Mouse (Mus musculus) myocyte (in vitro differentiated cells): Measurements from ENCODE around the gene Ric8a. TPM values are rescaled to one million over a fixed set of nuclear protein-coding genes. Genes with fewer than 3 reads are reported as not detected.

Experiments used
- H3K27me3 ChIP-seq: one replicate; pipeline ENCODE4 v1.6.1; 2011; ENCODE audit not compliant: control insufficient read depth, insufficient read depth, insufficient read length
- H3K36me3 ChIP-seq: one replicate; pipeline ENCODE4 v1.6.1; 2011; ENCODE audit not compliant: control insufficient read depth, insufficient read depth
- H3K4me2 ChIP-seq: one replicate; pipeline ENCODE4 v1.6.1; 2011; ENCODE audit warnings: low read depth, control low read depth
- H3K4me3 ChIP-seq: one replicate; pipeline ENCODE4 v1.5.1; 2011; ENCODE audit warnings: mild to moderate bottlenecking, control low read depth, moderate library complexity
- H3K79me2 ChIP-seq: one replicate; pipeline ENCODE4 v1.6.1; 2011; ENCODE audit not compliant: control insufficient read depth, insufficient read depth
- H3ac ChIP-seq: one replicate; pipeline ENCODE4 v1.6.1; 2011; ENCODE audit not compliant: control insufficient read depth, insufficient read length
- CEBPB ChIP-seq: IDR thresholded peaks from 2 replicates; pipeline ENCODE4 v1.6.1; 2011; ENCODE audit warnings: mild to moderate bottlenecking, moderate library complexity; ENCODE audit not compliant: poor library complexity, insufficient read depth, severe bottlenecking
- E2F4 ChIP-seq: IDR thresholded peaks from one replicate; pipeline ENCODE4 v1.6.1; 2011; ENCODE audit warnings: mild to moderate bottlenecking, control low read depth, moderate library complexity; ENCODE audit not compliant: insufficient read depth
- MAX ChIP-seq: IDR thresholded peaks from one replicate; pipeline ENCODE4 v1.6.1; 2011; ENCODE audit warnings: low read depth, mild to moderate bottlenecking, control low read depth
- MYOD1 ChIP-seq, 3 experiments: IDR thresholded peaks; one replicate each; pipeline ENCODE4 v1.6.1; 2011; ENCODE audit warnings: control low read depth in 2 of 3, low read depth in 2 of 3, mild to moderate bottlenecking in 2 of 3, moderate library complexity in 1 of 3; ENCODE audit not compliant: insufficient read length in 2 of 3, control insufficient read depth in 1 of 3
- MYOG ChIP-seq, 3 experiments: IDR thresholded peaks; one replicate each; pipeline ENCODE4 v1.6.1; 2011; ENCODE audit warnings: control low read depth in 2 of 3, low read depth in 2 of 3, mild to moderate bottlenecking in 2 of 3; ENCODE audit not compliant: insufficient read length in 2 of 3, control insufficient read depth in 1 of 3, insufficient read depth in 1 of 3
- POLR2A ChIP-seq: IDR thresholded peaks from one replicate; pipeline ENCODE4 v1.6.1; 2011; ENCODE audit warnings: low read depth, mild to moderate bottlenecking, control low read depth, moderate library complexity; ENCODE audit not compliant: insufficient read length
- POLR2AphosphoS2 ChIP-seq: IDR thresholded peaks from one replicate; pipeline ENCODE4 v1.6.1; 2011; ENCODE audit warnings: low read depth, control low read depth; ENCODE audit not compliant: insufficient read length
- REST ChIP-seq: IDR thresholded peaks from one replicate; pipeline ENCODE4 v1.6.1; 2011; ENCODE audit warnings: mild to moderate bottlenecking, control low read depth, moderate library complexity; ENCODE audit not compliant: insufficient read depth, insufficient read length
- SRF ChIP-seq: IDR thresholded peaks from one replicate; pipeline ENCODE4 v1.6.1; 2011; ENCODE audit warnings: low read depth; ENCODE audit not compliant: control insufficient read depth, insufficient read length
- TCF12 ChIP-seq: IDR thresholded peaks from one replicate; pipeline ENCODE4 v1.6.1; 2011; ENCODE audit warnings: mild to moderate bottlenecking, control low read depth; ENCODE audit not compliant: poor library complexity, insufficient read depth, severe bottlenecking
- TCF3 ChIP-seq: IDR thresholded peaks from one replicate; pipeline ENCODE4 v1.6.1; 2011; ENCODE audit warnings: low read depth, control low read depth; ENCODE audit not compliant: insufficient read length
- USF1 ChIP-seq: IDR thresholded peaks from one replicate; pipeline ENCODE4 v1.6.1; 2011; ENCODE audit warnings: low read depth, mild to moderate bottlenecking, control low read depth, moderate library complexity
- polyA plus RNA-seq: library from polyadenylated mRNA; unstranded; fragments of >200 nt; fragmentation: generic; extraction: Trizol; gene quantifications from one replicate; pipeline ENCODE4 v1.2.1, GENCODE M21; 2012; ENCODE audit warnings: missing spikeins

Gene Ric8a
- polyA plus RNA-seq, 1 experiment, result 123 TPM

DNA sequence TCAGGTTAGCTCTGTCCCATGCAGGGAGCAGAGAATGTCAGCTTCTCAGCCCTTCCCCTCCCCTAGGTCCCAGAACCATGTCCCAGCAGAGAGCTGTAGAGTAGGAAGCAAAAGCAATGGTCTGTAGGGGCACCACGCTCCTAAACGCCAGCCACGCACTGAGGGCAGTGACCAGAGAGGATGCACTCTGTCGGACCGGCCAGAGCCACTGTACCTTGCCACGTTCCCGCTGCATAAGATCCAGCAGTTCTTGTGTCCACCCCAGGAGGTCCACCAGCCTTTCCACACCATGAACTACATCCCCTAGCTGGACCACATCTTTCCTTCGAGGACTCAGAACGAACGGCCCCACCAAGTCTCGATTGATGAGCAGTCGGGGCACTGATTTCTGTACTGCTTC lies 8.0 kb downstream of the Ric8a start:
- Histone ChIP-seq H3ac (no peak overlapping the region), H3K27me3 (no peaks in the 10 kb centered on the region), H3K36me3 (peaks cover 35% of the 10 kb centered on the region), H3K4me2 (no peak overlapping the region), H3K4me3 (no peak overlapping the region), H3K79me2 (peaks cover 18% of the 10 kb centered on the region)
- TF ChIP-seq USF1 (no peak), TCF3 (no peak), POLR2A (peak; percentile 32), CEBPB (no peak), POLR2AphosphoS2 (peak; percentile 98), E2F4 (no peak), MYOD1 (IDR thresholded peaks at IDR 0.05; ENCODE audit: control insufficient read depth in 1 of 3, insufficient read length in 2 of 3, low read depth in 2 of 3) (no peak)

DNA sequence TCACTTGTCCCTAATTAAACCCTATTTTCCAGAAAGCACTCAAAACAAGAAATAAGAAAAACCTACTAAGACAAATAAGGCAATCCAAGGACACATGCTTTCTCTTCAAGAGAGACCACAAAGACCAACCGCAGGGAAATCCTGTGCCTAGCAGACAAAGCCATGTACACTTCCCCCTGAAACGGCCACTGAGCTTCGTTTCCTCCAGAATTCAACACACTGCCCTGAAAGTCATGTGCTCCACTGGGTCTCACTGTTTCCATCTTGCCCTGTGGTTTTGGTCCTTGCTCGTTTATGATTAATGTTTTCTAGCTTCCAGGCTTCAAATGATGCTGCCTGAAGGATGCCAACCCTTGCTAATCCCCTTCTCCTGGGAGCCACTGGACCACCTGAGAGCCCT lies 17.5 kb downstream of the Ric8a start:
- Histone ChIP-seq H3K27me3 (no peaks in the 10 kb centered on the region), H3K4me3 (no peak overlapping the region), H3K4me2 (no peak overlapping the region), H3K79me2 (no peaks in the 10 kb centered on the region), H3K36me3 (peaks cover 16% of the 10 kb centered on the region), H3ac (no peak overlapping the region)
- no peak for TF ChIP-seq E2F4
- no peak for TF ChIP-seq TCF12
- TF ChIP-seq MAX, result no peak
- TF ChIP-seq SRF, result no peak
- TF ChIP-seq TCF3, result no peak
- TF ChIP-seq MYOD1 (IDR thresholded peaks at IDR 0.05; ENCODE audit: control insufficient read depth in 1 of 3, insufficient read length in 2 of 3, low read depth in 2 of 3), result no peak
- TF ChIP-seq REST, result no peak
- TF ChIP-seq MYOG (IDR thresholded peaks at IDR 0.05; ENCODE audit: control insufficient read depth in 1 of 3, insufficient read depth in 1 of 3, insufficient read length in 2 of 3, low read depth in 2 of 3), result no peak
- no peak for TF ChIP-seq USF1
- no peak for TF ChIP-seq POLR2A
- TF ChIP-seq POLR2AphosphoS2, result no peak
- TF ChIP-seq CEBPB, result no peak

DNA sequence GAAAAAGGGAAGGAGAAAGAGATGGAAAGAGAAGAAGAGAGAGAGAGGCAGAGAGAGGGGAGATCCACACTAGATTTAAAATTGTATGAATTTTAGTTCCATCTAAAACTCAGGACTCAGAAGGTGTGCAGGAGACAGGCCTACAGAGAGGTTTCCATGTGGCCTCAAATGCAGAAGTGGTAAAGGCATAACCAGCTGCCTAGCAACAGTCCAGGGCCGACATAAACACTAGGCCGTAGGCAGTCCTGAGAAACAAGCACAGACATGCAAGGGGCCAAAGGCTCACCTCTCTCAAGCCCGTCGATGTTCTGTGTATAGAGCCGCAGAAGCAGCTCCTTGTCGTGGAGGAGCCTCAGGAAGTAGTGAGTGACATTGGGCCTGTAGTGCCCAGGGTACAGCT lies 20.6 kb downstream of the Ric8a start:
- Histone ChIP-seq H3K27me3 (no peaks in the 10 kb centered on the region), H3K4me3 (no peak overlapping the region), H3K4me2 (no peak overlapping the region), H3ac (no peak overlapping the region), H3K79me2 (peaks cover 1% of the 10 kb centered on the region), H3K36me3 (peaks cover 7% of the 10 kb centered on the region)
- TF ChIP-seq POLR2A (no peak), USF1 (no peak), MYOD1 (IDR thresholded peaks at IDR 0.05; ENCODE audit: control insufficient read depth in 1 of 3, insufficient read length in 2 of 3, low read depth in 2 of 3) (no peak), MAX (no peak), CEBPB (no peak), MYOG (IDR thresholded peaks at IDR 0.05; ENCODE audit: control insufficient read depth in 1 of 3, insufficient read depth in 1 of 3, insufficient read length in 2 of 3, low read depth in 2 of 3) (no peak), TCF3 (no peak), POLR2AphosphoS2 (no peak), REST (no peak), TCF12 (no peak), E2F4 (no peak)

DNA sequence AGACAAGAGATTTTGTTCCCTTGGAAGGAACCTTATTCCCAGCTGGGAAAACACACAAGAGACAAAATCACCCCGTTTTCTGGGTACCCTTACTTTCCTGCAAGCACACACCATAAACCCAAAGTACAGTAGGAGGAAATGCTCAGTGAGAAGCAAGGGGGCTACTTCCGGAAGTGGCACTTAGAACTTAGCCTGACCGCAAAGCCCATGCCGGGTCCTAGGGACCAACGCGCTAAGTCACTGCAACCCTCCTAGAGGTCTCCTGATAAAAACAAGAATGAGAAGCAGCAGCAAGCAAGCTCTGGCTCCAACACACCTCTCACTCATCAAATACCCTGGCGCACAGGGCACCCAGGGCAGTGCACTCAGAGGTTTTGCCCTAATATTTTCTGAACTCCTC lies 22.6 kb downstream of the Ric8a start:
- Histone ChIP-seq H3K79me2 (peaks cover 21% of the 10 kb centered on the region), H3K36me3 (peaks cover 7% of the 10 kb centered on the region), H3K4me3 (no peak overlapping the region), H3ac (no peak overlapping the region), H3K27me3 (no peaks in the 10 kb centered on the region), H3K4me2 (no peak overlapping the region)
- TF ChIP-seq TCF12 (no peak), REST (no peak), MYOG (IDR thresholded peaks at IDR 0.05; ENCODE audit: control insufficient read depth in 1 of 3, insufficient read depth in 1 of 3, insufficient read length in 2 of 3, low read depth in 2 of 3) (no peak), TCF3 (no peak), POLR2AphosphoS2 (no peak), USF1 (no peak), POLR2A (no peak), MAX (no peak), E2F4 (no peak), MYOD1 (IDR thresholded peaks at IDR 0.05; ENCODE audit: control insufficient read depth in 1 of 3, insufficient read length in 2 of 3, low read depth in 2 of 3) (no peak), SRF (no peak), CEBPB (no peak)

DNA sequence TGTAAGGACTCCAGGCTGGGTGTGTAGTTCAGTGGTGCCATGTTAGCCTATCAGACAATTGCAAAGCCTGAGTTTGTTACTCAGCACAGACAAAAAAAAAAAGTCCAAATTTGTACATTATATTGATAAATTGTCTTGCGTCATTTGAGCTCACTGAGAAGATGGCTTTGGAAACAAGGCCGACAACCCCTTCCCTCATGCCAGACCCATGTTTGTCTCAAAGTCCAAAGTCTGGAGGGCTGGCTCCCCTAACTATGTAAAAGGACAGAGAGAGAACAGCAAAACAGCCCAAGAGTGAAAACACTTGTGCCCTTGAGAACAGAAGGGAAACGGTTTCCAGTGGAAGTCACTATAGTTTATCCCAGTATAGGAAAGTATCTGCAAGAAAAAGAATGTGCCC lies 23.7 kb downstream of the Ric8a start:
- H3K4me3 ChIP-seq, result no peak overlapping the region
- H3K27me3 ChIP-seq, result no peaks in the 10 kb centered on the region
- H3K4me2 ChIP-seq, result peak overlapping the region; percentile 99
- H3ac ChIP-seq, result no peak overlapping the region
- TF ChIP-seq TCF12, result no peak
- no peak for TF ChIP-seq E2F4
- no peak for TF ChIP-seq MYOG (IDR thresholded peaks at IDR 0.05; ENCODE audit: control insufficient read depth in 1 of 3, insufficient read depth in 1 of 3, insufficient read length in 2 of 3, low read depth in 2 of 3)
- no peak for TF ChIP-seq MYOD1 (IDR thresholded peaks at IDR 0.05; ENCODE audit: control insufficient read depth in 1 of 3, insufficient read length in 2 of 3, low read depth in 2 of 3)
- TF ChIP-seq TCF3, result no peak
- TF ChIP-seq MAX, result no peak
- no peak for TF ChIP-seq USF1
- TF ChIP-seq CEBPB, result no peak
- H3K79me2 ChIP-seq, result peaks cover 30% of the 10 kb centered on the region
- H3K36me3 ChIP-seq, result peaks cover 3% of the 10 kb centered on the region
